Mouse (Mus musculus) cortical plate, adult 2 months (tissue): Measurements from ENCODE around the gene Hist2h2be. TPM values are rescaled to one million over a fixed set of nuclear protein-coding genes. Genes with fewer than 3 reads are reported as not detected.
"Not testable (repeated sequence)": the region's sequence is repeated elsewhere in the genome, so short reads cannot be mapped to it uniquely, and the experiment has no call there.

ENCODE experiments used
- H3K27ac ChIP-seq: fragments of 200-500 bp; 2 replicates; pipeline ENCODE4 v1.5.1; 2012; ENCODE audit warnings: low read length, control low read depth, inconsistent platforms; ENCODE audit not compliant: insufficient read depth
- H3K4me1 ChIP-seq: fragments of 200-500 bp; 2 replicates; pipeline ENCODE4 v1.6.1; 2011; ENCODE audit warnings: low read length; ENCODE audit not compliant: control insufficient read depth, insufficient read depth
- H3K4me3 ChIP-seq: fragments of 200-500 bp; 2 replicates; pipeline ENCODE4 v1.5.1; 2011; ENCODE audit warnings: mild to moderate bottlenecking, low read length, control low read depth; ENCODE audit not compliant: insufficient read depth
- CTCF ChIP-seq: fragments of 200-500 bp; IDR thresholded peaks from 2 replicates; pipeline ENCODE4 v1.5.1; 2011; ENCODE audit warnings: mild to moderate bottlenecking, control low read depth, low read length; ENCODE audit not compliant: insufficient read depth; ENCODE audit errors: extremely low read depth
- POLR2A ChIP-seq: fragments of 200-500 bp; IDR thresholded peaks from 2 replicates; pipeline ENCODE4 v1.6.1; 2011; ENCODE audit warnings: mild to moderate bottlenecking, low read length, control low read depth; ENCODE audit not compliant: insufficient read depth; ENCODE audit errors: extremely low read depth
- polyA plus RNA-seq: library from polyadenylated mRNA; depleted of rRNA; stranded (reverse); fragments of >200 nt; gene quantifications from 2 replicates; pipeline ENCODE4 v1.2.3, GENCODE M21; 2012; rRNA removed

Gene Hist2h2be
- 7.7 TPM in 2 replicates for polyA plus RNA-seq

DNA sequence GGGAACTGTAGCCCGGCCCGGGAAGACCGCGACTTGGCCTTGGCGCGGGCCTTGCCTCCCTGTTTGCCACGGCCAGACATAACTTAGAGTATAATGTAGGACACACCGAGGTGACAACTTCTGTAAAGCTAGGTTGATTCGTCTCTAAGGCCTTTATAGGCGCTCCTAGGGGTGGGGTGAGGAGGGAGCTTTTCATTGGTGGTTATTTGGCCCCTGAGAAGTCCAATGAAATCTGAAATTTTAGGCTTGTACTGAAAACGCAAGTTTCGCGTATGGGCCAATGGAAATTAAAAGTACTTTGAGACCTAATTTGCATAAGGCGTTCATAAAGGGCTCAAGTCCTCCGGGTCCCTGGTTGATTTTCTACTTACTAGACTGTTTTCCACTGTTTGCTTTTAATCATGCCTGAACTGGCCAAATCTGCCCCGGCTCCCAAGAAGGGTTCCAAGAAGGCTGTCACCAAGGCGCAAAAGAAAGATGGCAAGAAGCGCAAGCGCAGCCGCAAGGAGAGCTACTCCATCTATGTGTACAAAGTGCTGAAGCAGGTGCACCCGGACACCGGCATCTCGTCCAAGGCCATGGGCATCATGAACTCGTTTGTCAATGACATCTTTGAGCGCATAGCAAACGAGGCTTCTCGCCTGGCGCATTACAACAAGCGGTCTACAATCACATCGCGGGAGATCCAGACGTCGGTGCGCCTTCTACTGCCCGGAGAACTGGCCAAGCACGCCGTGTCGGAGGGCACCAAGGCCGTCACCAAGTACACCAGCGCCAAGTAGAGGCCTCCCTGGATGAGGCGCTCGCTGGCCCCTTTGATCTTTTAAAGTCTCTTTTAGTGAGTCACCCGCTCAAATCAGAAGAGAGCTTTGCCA is at the start of gene Hist2h2be, which contains the start of gene Hist2h2ac:
Hist2h2be (plus strand) TSS at position 355 of the 875 bp plus-strand sequence.
Hist2h2ac (minus strand) TSS at position 116 of the 875 bp plus-strand sequence.
- no peak for TF ChIP-seq CTCF
- TF ChIP-seq POLR2A: peak; percentile 92
- Histone ChIP-seq H3K27ac (peak within 1 kb of the TSS; percentile 94), H3K4me3 (peak within 1 kb of the TSS; percentile 69), H3K4me1 (peaks cover 3% of the 10 kb centered on the region; the same call in 1 of the 2 replicates)

DNA sequence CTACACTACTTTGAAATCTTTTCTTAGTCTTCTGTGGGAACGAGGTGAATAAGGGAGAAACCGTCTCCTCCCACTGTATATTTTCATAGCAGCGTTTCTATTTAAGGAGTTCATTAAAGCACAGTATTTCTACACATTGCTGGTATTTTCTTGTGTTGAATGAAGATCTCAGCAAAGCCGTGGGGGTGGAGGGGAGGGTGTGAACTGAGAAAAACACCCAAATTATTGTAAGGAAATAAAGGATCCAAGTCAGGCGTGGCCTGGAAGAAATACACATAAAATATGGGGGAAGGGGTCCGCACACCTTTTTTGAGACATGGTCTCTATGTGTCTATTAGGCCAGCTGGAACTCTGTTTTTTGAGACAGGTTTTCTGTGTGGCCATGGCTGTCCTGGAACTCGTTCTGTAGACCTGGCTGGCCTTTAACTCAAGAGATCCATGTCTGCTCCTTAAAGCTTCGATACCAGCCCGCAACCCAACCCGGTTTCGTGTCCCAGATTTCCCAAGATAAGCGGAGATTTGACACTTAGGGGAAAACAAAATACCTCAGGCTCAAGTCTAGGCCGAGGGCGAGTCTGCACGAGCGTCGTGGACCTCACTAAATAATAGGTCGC is 49.2 kb upstream of the Hist2h2be start:
- peak overlapping the region; percentile 55 for H3K4me3 ChIP-seq
- TF ChIP-seq CTCF: no peak
- no peak for TF ChIP-seq POLR2A
- peaks cover 8% of the 10 kb centered on the region; the same call in 1 of the 2 replicates for H3K4me1 ChIP-seq
- peak overlapping the region; percentile 89 for H3K27ac ChIP-seq

DNA sequence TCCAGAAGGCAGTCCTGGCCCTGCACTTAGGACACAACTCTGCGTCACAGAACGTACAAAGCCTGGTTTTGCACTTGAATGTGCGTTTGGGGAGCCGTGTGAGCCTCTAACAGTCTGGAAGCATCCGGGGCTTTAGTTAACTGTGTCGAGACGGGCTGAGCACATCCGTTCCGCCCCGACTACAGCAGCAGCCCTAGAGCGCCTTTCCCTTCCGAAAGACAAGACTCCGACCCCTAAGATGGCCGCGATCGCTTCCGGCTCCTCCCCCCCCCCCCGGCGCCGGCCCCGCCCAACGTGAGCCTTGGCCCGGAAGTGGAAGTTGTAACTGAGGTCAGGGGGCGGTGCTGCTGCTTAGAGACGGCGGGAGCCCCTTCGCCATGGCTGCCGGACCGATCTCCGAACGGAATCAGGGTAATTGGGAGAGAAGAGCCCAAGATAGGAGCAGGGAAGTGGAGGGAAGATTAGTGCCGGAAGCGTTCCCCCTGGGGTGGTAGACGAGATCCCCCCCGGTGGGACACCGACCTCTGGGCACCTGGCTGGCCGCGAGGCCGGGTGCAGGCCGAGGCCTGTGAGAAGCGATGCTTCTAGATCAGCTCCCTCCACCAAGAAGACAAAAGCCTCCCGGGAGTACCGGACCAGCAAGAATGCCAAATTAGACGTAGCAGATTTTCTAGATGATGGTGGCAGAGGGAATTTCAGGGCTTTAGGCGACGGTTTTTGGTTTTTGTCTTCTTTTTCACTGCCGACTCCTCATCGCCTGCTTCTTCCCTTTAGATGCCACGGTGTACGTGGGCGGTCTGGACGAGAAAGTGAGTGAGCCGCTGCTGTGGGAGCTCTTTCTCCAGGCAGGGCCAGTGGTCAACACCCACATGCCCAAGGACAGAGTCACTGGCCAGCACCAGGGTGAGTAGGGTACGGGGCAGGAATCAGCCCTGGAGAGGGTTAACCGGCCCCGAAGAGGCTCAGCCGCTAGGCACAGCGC is 48.4 kb upstream of the Hist2h2be start, which contains the start of gene Sf3b4:
Sf3b4 (plus strand) TSS at position 136 of the 982 bp plus-strand sequence.
- H3K27ac ChIP-seq: peak within 1 kb of the TSS; percentile 89
- H3K4me3 ChIP-seq: peak within 1 kb of the TSS; percentile 55
- no peak for TF ChIP-seq CTCF
- peak; percentile 88 for TF ChIP-seq POLR2A
- H3K4me1 ChIP-seq: peaks cover 8% of the 10 kb centered on the region; the same call in 1 of the 2 replicates

DNA sequence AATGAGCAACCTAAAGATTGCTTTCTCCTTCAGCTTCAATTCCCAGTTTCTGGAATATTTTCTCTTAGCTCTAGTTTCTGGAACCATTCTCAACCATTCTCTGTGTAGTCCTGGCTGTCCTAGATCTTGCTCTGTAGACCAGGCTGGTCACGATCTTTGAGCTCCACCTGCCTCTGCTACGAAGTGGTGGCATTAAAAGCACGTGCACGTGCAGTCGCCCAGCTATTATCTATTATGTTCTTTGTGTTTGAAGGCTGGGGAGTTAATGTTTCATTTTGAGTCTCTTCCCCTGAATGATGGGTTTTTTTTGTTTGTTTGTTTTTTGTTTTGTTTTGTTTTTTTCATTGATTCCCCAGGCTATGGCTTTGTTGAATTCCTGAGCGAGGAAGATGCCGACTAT is 47.7 kb upstream of the Hist2h2be start:
- H3K4me3 ChIP-seq: peak overlapping the region; percentile 55
- H3K27ac ChIP-seq: no peak overlapping the region
- peaks cover 6% of the 10 kb centered on the region; the same call in 1 of the 2 replicates for H3K4me1 ChIP-seq
- TF ChIP-seq CTCF (no peak), POLR2A (no peak)

DNA sequence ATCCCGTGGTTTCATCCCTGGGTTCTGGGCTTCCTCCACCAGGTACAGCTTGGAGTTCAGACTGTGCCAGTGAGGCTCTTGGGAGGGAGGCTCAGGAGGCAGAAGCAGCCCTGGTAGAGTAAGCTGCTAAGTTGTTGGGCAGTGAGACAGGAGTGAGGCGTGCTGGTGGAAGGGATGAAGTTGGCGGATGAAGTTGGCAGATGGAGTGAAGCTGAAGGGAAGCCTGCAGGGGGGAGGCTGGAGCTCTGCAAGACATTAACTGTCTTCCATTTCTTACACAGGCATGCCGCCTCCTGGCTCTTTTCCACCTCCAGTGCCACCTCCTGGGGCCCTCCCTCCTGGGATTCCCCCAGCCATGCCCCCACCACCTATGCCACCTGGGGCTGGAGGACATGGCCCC is 46.9 kb upstream of the Hist2h2be start:
- H3K27ac ChIP-seq, H3K4me3 ChIP-seq, H3K4me1 ChIP-seq: not testable (repeated sequence)

DNA sequence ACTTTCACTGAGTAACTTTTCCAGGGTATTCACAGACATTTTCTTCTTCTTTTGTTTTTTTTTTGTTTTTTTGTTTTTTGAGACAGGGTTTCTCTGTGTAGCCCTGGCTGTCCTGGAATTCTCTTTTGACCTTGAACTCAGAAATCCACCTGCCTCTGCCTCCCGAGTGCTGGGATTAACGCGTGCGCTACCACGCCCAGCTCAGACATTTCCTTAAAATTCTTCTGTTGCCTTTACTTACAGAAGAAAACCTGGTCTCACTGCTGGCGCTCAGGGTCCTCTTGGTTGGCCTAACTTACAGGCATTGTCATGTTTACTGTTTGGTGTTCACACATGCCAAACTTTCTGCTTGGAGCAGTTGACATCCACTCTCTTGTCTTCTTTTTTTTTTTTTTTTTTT is 45.7 kb upstream of the Hist2h2be start:
- H3K4me1 ChIP-seq: peaks cover 8% of the 10 kb centered on the region; the same call in 1 of the 2 replicates
- TF ChIP-seq POLR2A (no peak), CTCF (no peak)
- H3K27ac ChIP-seq: no peak overlapping the region
- H3K4me3 ChIP-seq: no peak overlapping the region

DNA sequence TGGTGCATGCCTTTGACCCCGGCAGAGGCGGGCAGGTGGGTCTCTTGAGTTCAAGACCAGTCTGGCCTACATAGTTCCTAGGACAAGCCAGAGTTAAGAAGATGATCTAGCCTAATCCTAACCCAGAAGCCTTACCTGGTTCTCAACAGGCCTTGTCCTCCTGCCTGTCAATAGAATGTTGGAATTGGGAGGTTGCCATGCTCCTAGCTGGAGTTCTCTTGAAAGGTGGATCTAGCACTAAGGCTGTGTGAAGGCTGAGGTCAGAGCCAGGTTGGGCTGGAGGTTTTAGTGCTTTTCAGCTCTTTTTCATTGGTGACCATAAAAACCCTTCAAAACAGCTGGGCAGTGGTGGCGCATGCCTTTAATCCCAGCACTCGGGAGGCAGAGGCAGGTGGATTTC is 42.5 kb upstream of the Hist2h2be start:
- TF ChIP-seq CTCF (no peak), POLR2A (no peak)
- H3K4me3 ChIP-seq: no peak overlapping the region
- peaks cover 8% of the 10 kb centered on the region; the same call in 1 of the 2 replicates for H3K4me1 ChIP-seq
- no peak overlapping the region for H3K27ac ChIP-seq

DNA sequence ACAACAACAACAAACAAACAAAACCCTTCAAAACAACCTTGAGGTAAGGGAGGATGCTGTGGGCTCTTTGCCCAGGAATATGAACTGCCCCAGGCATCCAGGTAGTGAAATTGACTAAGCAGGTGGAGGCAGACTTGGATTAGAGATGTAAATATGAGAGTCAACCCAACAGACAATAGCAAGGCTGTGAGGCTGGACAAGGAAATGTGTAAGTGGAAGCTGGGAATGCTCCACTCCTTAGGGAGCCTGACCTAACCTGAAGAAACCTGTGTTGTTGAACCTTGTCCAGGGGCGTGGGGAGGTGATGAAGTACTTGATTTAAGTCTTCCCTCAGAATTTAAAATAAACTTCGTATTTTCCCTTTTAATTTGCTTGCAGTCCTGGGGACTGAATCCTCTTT is 42.0 kb upstream of the Hist2h2be start:
- no peak overlapping the region for H3K27ac ChIP-seq
- H3K4me3 ChIP-seq: no peak overlapping the region
- H3K4me1 ChIP-seq: peaks cover 10% of the 10 kb centered on the region
- TF ChIP-seq POLR2A (no peak), CTCF (no peak)

DNA sequence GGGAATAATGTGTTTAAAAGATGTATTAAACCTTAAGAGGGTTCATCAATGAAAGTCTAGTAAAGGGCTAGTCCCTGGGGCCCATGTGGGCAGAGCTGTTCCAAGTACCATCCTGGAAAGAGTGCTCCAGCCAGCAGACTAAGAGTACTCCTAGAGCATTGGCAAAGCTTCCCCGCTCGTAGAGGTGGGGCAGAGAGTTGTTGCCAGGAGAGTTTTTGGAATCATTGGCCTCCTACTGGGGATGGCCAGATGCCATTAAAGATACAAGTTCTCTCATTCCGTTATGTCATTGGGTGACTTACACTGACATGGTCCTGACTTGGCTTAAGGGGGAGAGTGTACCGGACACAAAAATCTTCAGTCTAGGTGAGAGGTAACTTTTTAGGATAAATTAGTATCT is 41.4 kb upstream of the Hist2h2be start:
- no peak overlapping the region for H3K27ac ChIP-seq
- no peak for TF ChIP-seq POLR2A
- TF ChIP-seq CTCF: no peak
- peaks cover 12% of the 10 kb centered on the region for H3K4me1 ChIP-seq
- no peak overlapping the region for H3K4me3 ChIP-seq
